Mouse (Mus musculus) megakaryocyte, adult 5-6 weeks (primary cell): ENCODE data around the gene Olfr446. TPM values are rescaled to one million over a fixed set of nuclear protein-coding genes. Genes with fewer than 3 reads are reported as not detected.

Experiments
- ATAC-seq: 2 replicates; pipeline ENCODE4 v1.8.0; 2016; ENCODE audit warnings: mild to moderate bottlenecking, inconsistent platforms; ENCODE audit not compliant: poor library complexity, severe bottlenecking
- total RNA-seq, 2 experiments: library from RNA; stranded (forward) in 1 of 2; stranded (reverse) in 1 of 2; fragments of 153-499, 151-499 nt in 1 of 2; fragments of 221-1000, 200-1000 nt in 1 of 2; gene quantifications; 2 replicates each; pipeline versions ENCODE4 v1.2.3 to v1.2.4; 2015 to 2017

Gene Olfr446
- total RNA-seq (2015) (not detected in 2 replicates), total RNA-seq (2017) (not detected in 2 replicates)

- ATAC-seq, result no peak
These were observed at the start of gene Olfr446 for GRCm38 (mm10) chr6:42921077-42921476. Olfr446 (plus strand) TSS chr6:42921377.

DNA sequence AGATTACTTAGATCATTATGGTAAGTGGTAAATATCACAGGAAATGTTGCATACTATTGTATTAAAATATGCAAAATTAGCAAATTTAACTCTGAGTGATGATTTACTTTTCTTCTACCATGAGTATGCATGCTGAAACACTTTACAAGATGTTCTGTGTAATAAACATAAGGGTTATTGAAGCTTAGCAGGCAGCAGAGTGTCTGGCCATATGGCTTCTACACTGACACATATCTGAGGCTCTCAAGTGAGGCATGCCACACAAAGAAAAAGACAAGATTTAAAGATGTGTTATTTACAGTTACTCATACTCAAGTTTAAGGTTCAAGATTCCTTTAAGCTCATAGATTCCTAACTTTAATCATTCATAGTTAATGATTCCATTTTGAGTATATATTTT lies 44.9 kb upstream of the Olfr446 start:
- ATAC-seq, result no peak

DNA sequence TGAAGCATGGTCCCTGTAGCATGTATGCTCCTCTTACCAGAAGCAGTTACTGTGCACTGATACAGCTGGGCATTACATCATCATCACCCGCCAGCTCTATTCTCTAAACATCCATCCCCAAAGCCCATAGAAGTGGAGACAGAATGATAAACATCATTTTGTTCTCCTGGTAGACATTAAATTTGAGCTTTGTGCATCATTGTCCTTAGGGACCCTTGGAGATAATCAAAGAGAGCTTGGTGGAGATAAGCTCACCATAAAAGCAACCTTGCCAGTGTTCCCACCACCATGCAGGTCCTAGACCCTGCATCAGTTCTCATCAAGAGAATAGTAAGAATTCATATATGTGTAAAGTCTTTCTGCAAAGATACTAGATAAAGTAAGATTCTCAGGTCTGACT lies 31.0 kb upstream of the Olfr446 start, which contains the start of gene Olfr448:
Olfr448 (plus strand) TSS at position 301 of the 400 bp plus-strand sequence.
- no peak for ATAC-seq

DNA sequence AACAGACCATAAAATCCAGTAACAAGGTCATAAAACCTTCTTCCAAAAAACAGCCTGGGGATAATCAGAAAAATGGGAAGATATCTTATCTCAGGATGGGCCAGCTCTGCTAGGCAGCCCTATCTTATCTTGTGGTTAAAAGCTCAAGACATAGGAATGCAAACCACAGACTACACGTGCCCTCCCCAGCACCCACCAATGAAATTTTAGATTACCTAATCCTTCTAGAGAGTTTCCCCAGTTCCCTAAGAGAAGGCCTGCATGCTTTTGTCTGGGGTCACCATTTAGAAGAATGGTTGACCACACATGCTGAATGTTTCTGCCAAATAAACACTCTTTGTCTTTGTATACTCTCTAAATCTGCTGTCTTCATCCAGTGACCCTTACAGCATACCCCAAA lies 20.8 kb upstream of the Olfr446 start:
- ATAC-seq, result no peak

DNA sequence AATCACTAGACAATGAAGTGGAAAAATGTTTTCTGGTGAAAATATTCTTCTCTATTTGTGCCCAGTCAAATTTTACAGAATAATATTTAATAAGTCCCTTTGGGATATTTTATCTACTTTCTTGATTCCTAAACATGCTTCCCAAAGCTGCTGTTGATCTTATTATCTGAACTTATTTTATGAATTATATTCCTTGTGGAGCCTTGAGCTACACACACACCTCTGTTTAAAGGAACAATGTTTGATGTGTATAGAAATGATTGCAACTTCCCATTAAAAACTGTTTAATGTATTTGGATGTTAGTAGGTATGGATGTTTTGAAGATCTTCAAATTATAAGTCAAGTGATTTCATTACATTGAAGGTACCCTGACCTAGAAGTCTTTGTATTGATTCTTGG lies 12.6 kb upstream of the Olfr446 start, which contains the start of gene Olfr447:
Olfr447 (plus strand) TSS at position 301 of the 400 bp plus-strand sequence.
- no peak for ATAC-seq

GRCm38 (mm10) chr6:42948767-42949166 lies 27.6 kb downstream of the Olfr446 start, which contains the start of gene Olfr444:
Olfr444 (plus strand) TSS chr6:42949067.
- ATAC-seq, result no peak

DNA sequence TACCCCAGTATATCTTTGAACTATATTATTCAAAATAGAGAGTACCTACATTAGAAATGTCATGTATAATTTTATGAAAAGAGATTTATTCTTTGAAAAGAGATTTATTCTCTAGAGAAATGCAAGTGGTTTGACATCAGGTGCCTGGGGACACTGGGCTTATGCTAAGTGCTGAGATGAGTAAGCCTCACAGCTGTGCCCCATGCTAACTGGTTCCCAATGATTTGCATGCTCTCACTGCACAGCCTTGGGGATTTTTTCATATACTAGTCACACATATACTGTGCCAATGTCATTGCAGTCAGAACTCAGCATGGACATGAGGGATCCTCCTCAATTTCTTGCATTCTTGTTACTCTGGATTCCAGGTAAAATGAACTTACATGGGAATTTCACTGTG lies 59.2 kb downstream of the Olfr446 start:
- ATAC-seq, result no peak

Other genes with a start within 250 kb of the Olfr446 start
- 0.04 TPM in 1 of 2 replicates, not detected in the other for gene Tcaf1, start 211.3 kb upstream of the Olfr446 start, total RNA-seq (2015)
- gene Tcaf1, start 211.3 kb upstream of the Olfr446 start, total RNA-seq (2017), result 0.11 TPM in 1 of 2 replicates, not detected in the other
- not detected in 2 replicates for gene Olfr453, start 182.0 kb upstream of the Olfr446 start, total RNA-seq (2015)
- not detected in 2 replicates for gene Olfr453, start 182.0 kb upstream of the Olfr446 start, total RNA-seq (2017)
- gene Olfr38, start 165.0 kb upstream of the Olfr446 start, total RNA-seq (2015), result not detected in 2 replicates
- gene Olfr38, start 165.0 kb upstream of the Olfr446 start, total RNA-seq (2017), result not detected in 2 replicates
- gene Olfr452, start 136.3 kb upstream of the Olfr446 start, total RNA-seq (2015), result not detected in 2 replicates
- gene Olfr452, start 136.3 kb upstream of the Olfr446 start, total RNA-seq (2017), result not detected in 2 replicates
- gene Olfr450, start 109.4 kb upstream of the Olfr446 start, total RNA-seq (2015), result not detected in 2 replicates
- not detected in 2 replicates for gene Olfr450, start 109.4 kb upstream of the Olfr446 start, total RNA-seq (2017)
- gene Olfr449, start 87.0 kb upstream of the Olfr446 start, total RNA-seq (2015), result not detected in 2 replicates
- not detected in 2 replicates for gene Olfr449, start 87.0 kb upstream of the Olfr446 start, total RNA-seq (2017)
- gene Olfr448, start 30.9 kb upstream of the Olfr446 start, total RNA-seq (2015), result not detected in 2 replicates
- gene Olfr448, start 30.9 kb upstream of the Olfr446 start, total RNA-seq (2017), result not detected in 2 replicates
- not detected in 2 replicates for gene Olfr447, start 12.5 kb upstream of the Olfr446 start, total RNA-seq (2015)
- not detected in 2 replicates for gene Olfr447, start 12.5 kb upstream of the Olfr446 start, total RNA-seq (2017)
- not detected in 2 replicates for gene Olfr444, start 27.7 kb downstream of the Olfr446 start, total RNA-seq (2015)
- not detected in 2 replicates for gene Olfr444, start 27.7 kb downstream of the Olfr446 start, total RNA-seq (2017)
- not detected in 2 replicates for gene Olfr441, start 185.0 kb downstream of the Olfr446 start, total RNA-seq (2015)
- not detected in 2 replicates for gene Olfr441, start 185.0 kb downstream of the Olfr446 start, total RNA-seq (2017)
- not detected in 2 replicates for gene Olfr237-ps1, start 225.2 kb downstream of the Olfr446 start, total RNA-seq (2015)
- gene Olfr237-ps1, start 225.2 kb downstream of the Olfr446 start, total RNA-seq (2017), result not detected in 2 replicates
- not detected in 2 replicates for gene Olfr437, start 241.9 kb downstream of the Olfr446 start, total RNA-seq (2015)
- gene Olfr437, start 241.9 kb downstream of the Olfr446 start, total RNA-seq (2017), result not detected in 2 replicates